Mouse (Mus musculus) frontal cortex, adult 2 months (tissue): ENCODE measurements around the gene Mettl1. TPM values are rescaled to one million over a fixed set of nuclear protein-coding genes. Genes with fewer than 3 reads are reported as not detected.
A peak's percentile ranks its signal among the peaks of the same experiment; 100 is the strongest.

Source experiments
- DNase-seq, 2 experiments: peaks; one replicate each; pipeline ENCODE4 v3.0.0; 2022; ENCODE audit warnings: low spot score in 1 of 2; ENCODE audit errors: extremely low spot score in 1 of 2
- polyA plus RNA-seq: library from polyadenylated mRNA; depleted of rRNA; stranded (reverse); fragments of >200 nt; gene quantifications from 2 replicates; pipeline ENCODE4 v1.2.3, GENCODE M21; 2012; rRNA removed

The Mettl1 gene
- polyA plus RNA-seq: 13.9 and 14.0 TPM in 2 replicates

GRCm38 (mm10) chr10:127041274-127041766 is at the start of gene Mettl1, which contains the start of gene Eef1akmt3:
Mettl1 (plus strand) TSS chr10:127041414.
Eef1akmt3 (minus strand) TSS chr10:127041513.
- DNase-seq: no peak

- DNase-seq: no peak
These were observed 49.5 kb upstream of the Mettl1 start for GRCm38 (mm10) chr10:126991676-126992075.

GRCm38 (mm10) chr10:126993621-126994020 is 47.6 kb upstream of the Mettl1 start:
- DNase-seq: no peak

GRCm38 (mm10) chr10:126997340-126998113 is 43.7 kb upstream of the Mettl1 start:
- peak in 1 of 2 experiments; percentile 36 for DNase-seq

- DNase-seq: no peak
These were observed 40.7 kb upstream of the Mettl1 start, which contains the start of gene Avil for GRCm38 (mm10) chr10:127000529-127000928. Avil (plus strand) TSS chr10:127000709.

GRCm38 (mm10) chr10:127001297-127001696 is 39.9 kb upstream of the Mettl1 start:
- DNase-seq: no peak

GRCm38 (mm10) chr10:127002056-127002455 is 39.2 kb upstream of the Mettl1 start:
- no peak for DNase-seq

GRCm38 (mm10) chr10:127002765-127003164 is 38.4 kb upstream of the Mettl1 start:
- no peak for DNase-seq

- no peak for DNase-seq
These were observed 37.9 kb upstream of the Mettl1 start for GRCm38 (mm10) chr10:127003334-127003733.

GRCm38 (mm10) chr10:127003806-127004205 is 37.4 kb upstream of the Mettl1 start:
- no peak for DNase-seq

GRCm38 (mm10) chr10:127016488-127016887 is 24.7 kb upstream of the Mettl1 start:
- no peak for DNase-seq

GRCm38 (mm10) chr10:127017071-127017470 is 24.1 kb upstream of the Mettl1 start:
- DNase-seq: no peak

GRCm38 (mm10) chr10:127018422-127018821 is 22.8 kb upstream of the Mettl1 start:
- DNase-seq: no peak

GRCm38 (mm10) chr10:127030336-127031296 is 10.6 kb upstream of the Mettl1 start, which contains the start of gene Tsfm:
Tsfm (minus strand) TSS chr10:127030840.
- peak; percentile 69 to 93 for DNase-seq

GRCm38 (mm10) chr10:127033301-127033741 is 7.9 kb upstream of the Mettl1 start:
- no peak for DNase-seq

GRCm38 (mm10) chr10:127036273-127036672 is 4.9 kb upstream of the Mettl1 start:
- DNase-seq: no peak

- no peak for DNase-seq
These were observed 3.6 kb upstream of the Mettl1 start for GRCm38 (mm10) chr10:127037641-127038040.

GRCm38 (mm10) chr10:127040569-127041214 is 522 bp upstream of the Mettl1 start:
- DNase-seq: peak in 1 of 2 experiments; percentile 70

- peak; percentile 80 to 92 for DNase-seq
These were observed 642 bp downstream of the Mettl1 start for GRCm38 (mm10) chr10:127041774-127042338.
